Mouse (Mus musculus) MEL (cell line): ENCODE data around the gene Gstm7. TPM values are rescaled to one million over a fixed set of nuclear protein-coding genes. Genes with fewer than 3 reads are reported as not detected.
A peak's percentile ranks its signal among the peaks of the same experiment; 100 is the strongest.

Experiments
- DNase-seq: peaks from one replicate; pipeline ENCODE4 v3.0.0; 2011; ENCODE audit warnings: low read depth, low spot score
- H3K27ac ChIP-seq: 2 replicates; pipeline ENCODE4 v1.5.1; 2012; ENCODE audit warnings: low read depth, mild to moderate bottlenecking, control low read depth, low read length, moderate library complexity; ENCODE audit not compliant: control insufficient read depth
- H3K27me3 ChIP-seq, 2 experiments: fragments of 150-350 bp in 1 of 2; sonication (generic) in 1 of 2; 2 replicates each; pipeline ENCODE4 v1.6.1; 2012; ENCODE audit warnings: low read length in 2 of 2, mild to moderate bottlenecking in 2 of 2, improper control_type of control experiment in 1 of 2, moderate library complexity in 1 of 2; ENCODE audit not compliant: insufficient read depth in 2 of 2, control insufficient read depth in 1 of 2
- H3K36me3 ChIP-seq, 2 experiments: 2 replicates each; pipeline ENCODE4 v1.6.1; 2012 to 2014; ENCODE audit warnings: low read length in 2 of 2, improper control_type of control experiment in 1 of 2, inconsistent platforms in 1 of 2, mild to moderate bottlenecking in 1 of 2; ENCODE audit not compliant: insufficient read depth in 2 of 2, control insufficient read depth in 1 of 2
- H3K4me1 ChIP-seq, 2 experiments: fragments of 150-350 bp in 1 of 2; sonication (generic) in 1 of 2; 2 replicates each; pipeline ENCODE4 v1.6.1; 2012; ENCODE audit warnings: low read length in 2 of 2, improper control_type of control experiment in 1 of 2, mild to moderate bottlenecking in 1 of 2; ENCODE audit not compliant: insufficient read depth in 2 of 2, control insufficient read depth in 1 of 2
- H3K4me3 ChIP-seq, 2 experiments: fragments of 150-350 bp in 1 of 2; sonication (generic) in 1 of 2; 2 replicates each; pipeline ENCODE4 v1.5.1; 2012; ENCODE audit warnings: low read depth in 2 of 2, low read length in 2 of 2, mild to moderate bottlenecking in 2 of 2, moderate library complexity in 2 of 2, control low read depth in 1 of 2, improper control_type of control experiment in 1 of 2; ENCODE audit not compliant: control insufficient read depth in 1 of 2, insufficient read depth in 1 of 2
- H3K79me2 ChIP-seq: 2 replicates; pipeline ENCODE4 v1.6.1; 2012; ENCODE audit warnings: mild to moderate bottlenecking, low read length, moderate library complexity; ENCODE audit not compliant: control insufficient read depth, poor library complexity, insufficient read depth
- H3K9ac ChIP-seq: 2 replicates; pipeline ENCODE4 v1.6.1; 2012; ENCODE audit warnings: low read depth, mild to moderate bottlenecking, control low read depth, low read length, moderate library complexity; ENCODE audit not compliant: control insufficient read depth, poor library complexity, severe bottlenecking
- H3K9me3 ChIP-seq: fragments of 150-350 bp; sonication (generic); replicated peaks from 2 replicates; pipeline ENCODE4 v1.6.1; 2012; ENCODE audit warnings: mild to moderate bottlenecking, low read length, improper control_type of control experiment, moderate library complexity; ENCODE audit not compliant: insufficient read depth
- CTCF ChIP-seq, 3 experiments: IDR thresholded peaks in 2 of 3; conservative IDR thresholded peaks in 1 of 3; 2 replicates each; pipeline ENCODE4 v1.5.1; 2011 to 2012; ENCODE audit warnings: low read length in 3 of 3, low read depth in 2 of 3, mild to moderate bottlenecking in 2 of 3, improper control_type of control experiment in 1 of 3, inconsistent platforms in 1 of 3, mixed read lengths in 1 of 3, moderate library complexity in 1 of 3; ENCODE audit not compliant: control insufficient read depth in 1 of 3, insufficient read depth in 1 of 3, poor library complexity in 1 of 3, severe bottlenecking in 1 of 3
- EP300 ChIP-seq, 2 experiments: IDR thresholded peaks; 2 replicates each; pipeline ENCODE4 v1.6.1; 2011; ENCODE audit warnings: improper control_type of control experiment in 2 of 2, low read length in 2 of 2, low read depth in 1 of 2, mild to moderate bottlenecking in 1 of 2
- ETS1 ChIP-seq: IDR thresholded peaks from 2 replicates; pipeline ENCODE4 v1.6.1; 2012; ENCODE audit warnings: low read depth, mild to moderate bottlenecking, inconsistent platforms, low read length, improper control_type of control experiment, moderate library complexity
- GABPA ChIP-seq: IDR thresholded peaks from 2 replicates; pipeline ENCODE4 v1.6.1; 2012; ENCODE audit warnings: low read depth, mild to moderate bottlenecking, inconsistent platforms, low read length, improper control_type of control experiment, moderate library complexity
- HCFC1 ChIP-seq: IDR thresholded peaks from 2 replicates; pipeline ENCODE4 v1.6.1; 2012; ENCODE audit warnings: low read depth, mild to moderate bottlenecking, inconsistent platforms, low read length, improper control_type of control experiment, moderate library complexity
- JUND ChIP-seq: IDR thresholded peaks from 2 replicates; pipeline ENCODE4 v1.6.1; 2011; ENCODE audit warnings: low read depth, mild to moderate bottlenecking, improper control_type of control experiment, low read length
- KAT2A ChIP-seq: conservative IDR thresholded peaks from 2 replicates; pipeline ENCODE4 v1.6.1; 2012; ENCODE audit warnings: low read depth, low read length, improper control_type of control experiment, inconsistent platforms
- MEF2A ChIP-seq: IDR thresholded peaks from 2 replicates; pipeline ENCODE4 v1.6.1; 2014; ENCODE audit warnings: low read depth, mild to moderate bottlenecking, inconsistent platforms, low read length, improper control_type of control experiment; ENCODE audit not compliant: poor library complexity, insufficient replicate concordance, severe bottlenecking; ENCODE audit errors: extremely low read depth
- POLR2AphosphoS5 ChIP-seq: IDR thresholded peaks from 2 replicates; pipeline ENCODE4 v1.6.1; 2012; ENCODE audit warnings: low read depth, borderline replicate concordance, mild to moderate bottlenecking, inconsistent platforms, low read length, moderate library complexity, mixed read lengths
- RAD21 ChIP-seq: IDR thresholded peaks from 2 replicates; pipeline ENCODE4 v1.6.1; 2011; ENCODE audit warnings: mild to moderate bottlenecking, low read depth, low read length, improper control_type of control experiment
- RCOR1 ChIP-seq: IDR thresholded peaks from 2 replicates; pipeline ENCODE4 v1.6.1; 2012; ENCODE audit warnings: low read depth, mild to moderate bottlenecking, inconsistent platforms, low read length, improper control_type of control experiment
- TBP ChIP-seq: IDR thresholded peaks from 2 replicates; pipeline ENCODE4 v1.8.0; 2011; ENCODE audit warnings: low read depth, low read length, improper control_type of control experiment
- TCF12 ChIP-seq: IDR thresholded peaks from 2 replicates; pipeline ENCODE4 v1.6.1; 2014; ENCODE audit warnings: low read depth, mild to moderate bottlenecking, inconsistent platforms, low read length, improper control_type of control experiment, moderate library complexity
- USF1 ChIP-seq: IDR thresholded peaks from 2 replicates; pipeline ENCODE4 v1.6.1; 2014; ENCODE audit warnings: low read depth, mild to moderate bottlenecking, inconsistent platforms, low read length, improper control_type of control experiment, moderate library complexity
- USF2 ChIP-seq, 2 experiments: IDR thresholded peaks; 2 replicates each; pipeline ENCODE4 v1.6.1; 2011 to 2012; ENCODE audit warnings: improper control_type of control experiment in 2 of 2, low read length in 2 of 2, borderline replicate concordance in 1 of 2, inconsistent platforms in 1 of 2, low read depth in 1 of 2, mild to moderate bottlenecking in 1 of 2; ENCODE audit not compliant: insufficient read depth in 1 of 2
- ZMIZ1 ChIP-seq: IDR thresholded peaks from 2 replicates; pipeline ENCODE4 v1.6.1; 2012; ENCODE audit warnings: low read depth, mild to moderate bottlenecking, inconsistent platforms, low read length, improper control_type of control experiment, moderate library complexity
- polyA plus RNA-seq, 2 experiments: library from polyadenylated mRNA; stranded (reverse) in 1 of 2; unstranded in 1 of 2; fragments of >175 nt in 1 of 2; fragments of >200 nt in 1 of 2; gene quantifications; 2 replicates each; pipeline versions ENCODE4 v1.2.1 to v1.2.4; 2012; ENCODE audit warnings: low replicate concordance in 2 of 2, low read depth in 1 of 2; ENCODE audit not compliant: insufficient read length in 2 of 2, insufficient read depth in 1 of 2, missing spikeins in 1 of 2
- total RNA-seq: library from RNA; depleted of rRNA; stranded (reverse); fragments of 300-350 nt; gene quantifications from 2 replicates; pipeline ENCODE4 v1.2.3, GENCODE M21; 2012

Gstm7 gene
- total and polyA plus RNA-seq, 3 experiments: 0.24 TPM; not detected in 2

DNA sequence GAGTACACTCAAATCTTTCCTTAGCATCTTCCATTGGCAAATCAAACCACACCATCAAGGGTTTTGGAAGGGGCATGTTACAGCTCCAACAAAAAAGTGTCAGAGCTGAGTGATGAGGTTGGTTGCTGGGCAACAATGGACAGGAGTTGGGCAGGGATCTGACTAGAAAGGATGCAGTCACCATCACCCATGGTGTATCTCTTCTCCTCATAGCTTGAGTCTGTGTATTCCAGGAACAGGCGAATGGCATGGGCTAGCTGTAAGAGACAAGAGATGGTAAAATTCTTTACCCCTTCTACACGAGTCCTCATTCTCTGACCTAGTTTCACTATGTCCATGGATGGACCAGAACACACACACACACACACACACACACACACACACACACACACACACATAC, 483 bp downstream of the Gstm7 start:
- Histone ChIP-seq H3K4me1 (peaks cover 2 to 12% of the 10 kb centered on the region in 2 experiments; a peak in 2 of 4 replicates), H3K9me3 (no peaks in the 10 kb centered on the region), H3K4me3 (peak overlapping the region; percentile 40 to 49), H3K27me3 (no peaks in the 10 kb centered on the region; a peak in 4 of 4 replicates), H3K79me2 (no peaks in the 10 kb centered on the region), H3K9ac (0 out of 2 replicates have a peak overlapping the region, but pooled peaks have one; percentile 28), H3K27ac (no peak overlapping the region), H3K36me3 (peaks cover 0 to 4% of the 10 kb centered on the region in 2 experiments; a peak in 2 of 4 replicates)
- TF ChIP-seq KAT2A: no peak
- DNase-seq: peak; percentile 13

DNA sequence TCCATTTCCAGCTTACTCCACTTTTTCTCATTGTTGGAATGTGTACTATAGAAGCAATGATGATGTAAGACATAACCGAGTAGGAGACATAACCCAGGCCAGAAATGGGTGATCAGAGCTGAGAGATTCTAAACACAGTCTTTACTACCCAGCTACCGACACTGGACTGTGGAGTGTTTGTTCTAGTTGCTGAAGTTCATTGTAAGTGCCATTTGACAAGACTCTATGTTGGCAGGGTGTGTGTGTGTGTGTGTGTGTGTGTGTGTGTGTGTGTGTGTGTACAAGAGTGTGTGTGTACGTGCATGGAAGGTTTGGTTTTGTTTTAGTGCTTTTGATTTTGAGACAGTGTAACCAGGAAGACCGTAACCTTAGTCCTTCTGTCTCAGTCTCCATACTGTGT, 1.9 kb downstream of the Gstm7 start:
- Histone ChIP-seq H3K27ac (no peak overlapping the region), H3K79me2 (no peaks in the 10 kb centered on the region), H3K36me3 (peaks cover 0 to 4% of the 10 kb centered on the region in 2 experiments; a peak in 2 of 4 replicates), H3K9me3 (no peaks in the 10 kb centered on the region), H3K4me3 (no peak overlapping the region), H3K4me1 (peaks cover 2 to 12% of the 10 kb centered on the region in 2 experiments; a peak in 2 of 4 replicates), H3K9ac (no peak overlapping the region), H3K27me3 (peaks cover 1 to 3% of the 10 kb centered on the region in 2 experiments)
- DNase-seq: no peak
- TF ChIP-seq RAD21: no peak
- no peak for TF ChIP-seq MEF2A
- TF ChIP-seq GABPA: no peak
- TF ChIP-seq EP300 (IDR thresholded peaks at IDR 0.05; ENCODE audit: low read depth in 1 of 2, low read length in 2 of 2): no peak
- no peak for TF ChIP-seq USF1
- TF ChIP-seq ETS1: no peak
- no peak for TF ChIP-seq ZMIZ1

DNA sequence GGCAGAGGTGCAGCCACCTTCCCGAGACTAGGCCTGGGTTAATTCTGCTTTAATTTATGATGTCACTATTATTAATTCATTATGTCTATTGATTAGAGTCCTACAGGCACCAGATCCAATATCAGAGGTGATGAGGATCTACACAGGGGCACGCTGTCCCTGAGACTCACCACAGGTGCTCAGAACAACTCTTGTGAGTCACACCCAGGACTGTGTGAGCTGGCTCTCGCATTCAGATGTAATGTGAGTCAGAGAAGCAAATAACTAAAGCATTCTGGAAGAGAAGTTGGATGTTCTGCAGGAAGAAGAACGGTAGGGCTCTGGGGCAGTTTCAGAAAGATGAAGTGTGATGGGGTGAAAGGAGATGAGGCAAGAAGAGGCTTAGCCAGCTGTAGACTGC, 2.4 kb downstream of the Gstm7 start:
- peaks cover 0 to 4% of the 10 kb centered on the region in 2 experiments; a peak in 2 of 4 replicates for H3K36me3 ChIP-seq
- peaks cover 3% of the 10 kb centered on the region in 2 experiments for H3K27me3 ChIP-seq
- peaks cover 2 to 12% of the 10 kb centered on the region in 2 experiments; a peak in 2 of 4 replicates for H3K4me1 ChIP-seq
- no peak for DNase-seq
- H3K79me2 ChIP-seq: no peaks in the 10 kb centered on the region
- H3K27ac ChIP-seq: no peak overlapping the region
- no peak overlapping the region for H3K4me3 ChIP-seq
- no peaks in the 10 kb centered on the region for H3K9me3 ChIP-seq
- H3K9ac ChIP-seq: no peak overlapping the region
- no peak for TF ChIP-seq EP300 (IDR thresholded peaks at IDR 0.05; ENCODE audit: low read depth in 1 of 2, low read length in 2 of 2)
- no peak for TF ChIP-seq CTCF (IDR thresholded peaks at IDR 0.05 in 2 of 3, conservative IDR thresholded peaks at IDR 0.05 in 1 of 3; ENCODE audit: control insufficient read depth in 1 of 3, insufficient read depth in 1 of 3, low read depth in 2 of 3, low read length in 3 of 3, poor library complexity in 1 of 3, severe bottlenecking in 1 of 3)
- no peak for TF ChIP-seq USF2 (IDR thresholded peaks at IDR 0.05; ENCODE audit: borderline replicate concordance in 1 of 2, insufficient read depth in 1 of 2, low read depth in 1 of 2, low read length in 2 of 2)
- no peak for TF ChIP-seq TCF12
- TF ChIP-seq RCOR1: no peak
- TF ChIP-seq HCFC1: no peak
- no peak for TF ChIP-seq ETS1
- no peak for TF ChIP-seq TBP
- no peak for TF ChIP-seq POLR2AphosphoS5
- no peak for TF ChIP-seq JUND
- TF ChIP-seq, all 39 proteins: peak for 0
